Mouse (Mus musculus) embryo, embryonic 9.5 days (tissue): ENCODE measurements around the gene H2-DMa.
"Not testable (repeated sequence)": the region's sequence is repeated elsewhere in the genome, so short reads cannot be mapped to it uniquely, and the experiment has no call there.

ENCODE experiments used
- DNase-seq: peaks from one replicate; pipeline ENCODE4 v3.0.0-alpha.2; 2017; ENCODE audit errors: extremely low spot score

H2-DMa gene

DNA sequence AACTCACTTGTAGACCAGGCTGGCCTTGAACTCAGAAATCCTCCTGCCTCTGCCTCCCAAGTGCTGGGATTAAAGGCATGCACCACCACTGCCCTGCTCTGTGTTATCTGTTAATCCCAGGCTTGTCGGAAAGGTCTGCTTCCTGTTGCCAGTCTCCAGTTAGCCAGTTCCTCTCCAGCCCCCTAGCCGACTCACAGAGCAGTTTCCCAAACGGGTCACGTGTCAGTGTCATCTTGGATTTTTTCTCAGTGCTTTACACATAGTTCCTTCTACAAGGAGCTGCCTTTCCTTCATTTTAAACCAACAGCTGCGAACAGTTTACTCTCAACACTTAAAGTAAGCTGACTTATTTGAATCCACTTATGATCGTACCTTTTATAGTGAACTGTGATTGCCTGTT, 5.3 kb downstream of the H2-DMa start:
- no peak for DNase-seq

DNA sequence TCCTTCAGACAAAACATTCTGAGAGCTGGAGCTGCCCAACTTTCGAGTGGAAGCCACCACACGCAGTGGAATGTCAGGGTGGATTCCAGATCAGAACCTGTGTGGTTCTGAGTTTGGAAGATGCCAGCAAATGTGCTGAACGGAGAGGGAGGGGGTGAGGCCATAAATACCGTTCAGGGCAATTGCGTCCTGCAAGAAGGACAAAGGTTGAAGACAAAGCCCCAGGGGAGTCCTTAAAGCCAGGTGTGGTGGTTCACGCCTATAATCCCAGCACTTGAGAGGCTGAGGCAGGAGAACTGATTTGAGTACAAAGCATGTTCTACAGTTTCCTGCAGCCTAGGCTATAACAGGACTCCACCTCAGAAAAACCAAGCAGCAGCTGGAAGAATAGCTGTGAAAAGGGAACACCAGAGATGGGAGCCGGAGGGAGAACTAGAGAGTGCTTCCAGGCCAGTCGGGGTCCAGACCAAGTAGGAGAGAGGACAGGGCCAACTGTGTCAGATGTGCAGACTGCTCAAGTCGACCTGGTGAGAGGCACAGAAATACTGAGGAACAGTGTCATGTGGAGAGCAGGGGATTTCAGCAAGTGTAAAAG, 7.6 kb downstream of the H2-DMa start:
- no peak for DNase-seq

DNA sequence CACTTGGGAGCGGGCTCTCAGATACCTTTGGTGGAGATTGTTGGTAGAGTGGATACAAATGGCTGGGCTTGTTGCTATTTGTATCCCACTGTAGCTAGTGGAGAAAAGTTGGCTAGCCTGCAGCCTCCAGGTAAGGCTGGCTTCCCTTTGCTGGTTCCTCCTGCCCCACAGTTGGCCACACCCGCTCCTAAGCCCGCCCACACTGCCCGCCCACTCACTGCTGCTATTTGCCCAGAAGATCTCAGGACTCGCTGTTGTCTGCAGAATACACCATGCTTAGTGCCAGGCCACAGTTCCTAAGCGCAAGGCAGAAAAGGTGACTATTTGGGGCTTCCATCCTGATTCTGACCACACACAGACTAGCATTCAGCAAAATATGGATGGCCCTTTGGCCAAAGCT, 8.1 kb downstream of the H2-DMa start:
- no peak for DNase-seq

DNA sequence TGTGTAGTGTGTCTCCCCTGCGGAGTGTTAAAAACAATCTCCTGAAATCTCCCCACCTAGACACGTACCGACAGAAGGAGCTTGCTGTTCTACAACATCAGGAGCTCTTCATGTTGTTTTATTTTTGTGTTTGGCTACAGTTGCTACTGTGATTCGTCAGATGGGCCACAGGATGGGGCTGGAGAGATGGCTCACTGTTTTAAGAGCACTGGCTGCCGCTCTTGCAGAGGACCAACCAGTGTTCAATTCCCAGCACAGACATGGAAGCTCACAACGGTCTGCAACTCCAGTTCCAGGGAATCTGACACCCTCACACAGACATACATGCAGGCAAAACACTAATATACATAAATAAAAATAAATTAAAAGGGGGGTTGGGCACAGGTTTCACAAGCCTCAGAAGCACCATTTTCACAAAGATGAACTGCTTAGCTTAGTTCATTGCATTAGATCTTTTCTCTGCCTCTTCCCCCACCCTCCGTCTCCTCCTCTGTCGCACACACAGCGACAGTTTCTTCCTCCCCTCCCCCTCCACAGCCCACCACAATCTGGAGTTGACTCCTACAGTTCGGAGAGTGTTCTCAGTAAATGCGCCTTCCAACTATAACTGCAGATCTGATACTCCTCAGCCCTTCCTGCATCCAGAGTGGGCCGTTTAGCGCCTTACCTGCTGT, 9.1 kb downstream of the H2-DMa start:
- no peak for DNase-seq

DNA sequence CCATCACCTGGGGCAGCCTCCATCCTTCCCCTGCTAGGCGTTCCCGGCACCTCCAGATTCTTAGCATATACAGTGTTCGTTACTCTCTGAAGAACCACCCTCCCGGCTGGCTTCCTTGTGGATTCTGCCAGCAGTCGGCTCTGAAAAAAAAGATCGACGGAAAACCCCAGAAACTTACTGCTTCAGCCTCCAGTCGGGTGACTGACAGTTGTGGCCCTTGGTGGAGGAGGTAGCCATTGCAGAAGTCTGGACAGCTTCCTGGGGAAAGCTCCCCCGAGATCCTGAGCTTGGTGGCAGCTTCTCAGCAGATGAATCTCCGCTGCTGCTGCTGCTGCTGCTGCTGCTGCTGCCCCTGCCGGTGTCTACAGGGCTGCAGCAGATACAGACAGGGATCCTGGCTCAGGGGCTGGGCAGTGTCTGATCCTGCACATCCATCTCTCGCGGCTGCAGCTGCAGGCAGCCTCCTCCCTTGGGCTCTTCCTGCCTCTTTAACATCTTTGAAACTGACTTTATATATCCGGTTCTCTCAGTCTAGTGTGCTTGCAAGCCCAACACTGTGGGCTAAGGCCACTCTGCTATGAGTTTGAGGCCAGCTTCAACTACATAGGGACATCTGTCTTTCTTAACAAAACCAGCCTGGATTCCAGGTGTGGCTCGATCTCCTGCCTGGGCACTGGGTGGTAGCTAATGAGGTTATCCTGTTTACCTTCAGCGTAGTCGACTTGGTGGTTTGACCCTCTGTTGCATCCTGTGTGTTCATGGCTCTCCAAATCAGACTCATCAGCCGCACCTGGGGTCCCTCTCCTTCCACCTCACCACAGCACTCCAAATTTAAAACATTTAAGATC, 9.8 kb downstream of the H2-DMa start:
- no peak for DNase-seq

DNA sequence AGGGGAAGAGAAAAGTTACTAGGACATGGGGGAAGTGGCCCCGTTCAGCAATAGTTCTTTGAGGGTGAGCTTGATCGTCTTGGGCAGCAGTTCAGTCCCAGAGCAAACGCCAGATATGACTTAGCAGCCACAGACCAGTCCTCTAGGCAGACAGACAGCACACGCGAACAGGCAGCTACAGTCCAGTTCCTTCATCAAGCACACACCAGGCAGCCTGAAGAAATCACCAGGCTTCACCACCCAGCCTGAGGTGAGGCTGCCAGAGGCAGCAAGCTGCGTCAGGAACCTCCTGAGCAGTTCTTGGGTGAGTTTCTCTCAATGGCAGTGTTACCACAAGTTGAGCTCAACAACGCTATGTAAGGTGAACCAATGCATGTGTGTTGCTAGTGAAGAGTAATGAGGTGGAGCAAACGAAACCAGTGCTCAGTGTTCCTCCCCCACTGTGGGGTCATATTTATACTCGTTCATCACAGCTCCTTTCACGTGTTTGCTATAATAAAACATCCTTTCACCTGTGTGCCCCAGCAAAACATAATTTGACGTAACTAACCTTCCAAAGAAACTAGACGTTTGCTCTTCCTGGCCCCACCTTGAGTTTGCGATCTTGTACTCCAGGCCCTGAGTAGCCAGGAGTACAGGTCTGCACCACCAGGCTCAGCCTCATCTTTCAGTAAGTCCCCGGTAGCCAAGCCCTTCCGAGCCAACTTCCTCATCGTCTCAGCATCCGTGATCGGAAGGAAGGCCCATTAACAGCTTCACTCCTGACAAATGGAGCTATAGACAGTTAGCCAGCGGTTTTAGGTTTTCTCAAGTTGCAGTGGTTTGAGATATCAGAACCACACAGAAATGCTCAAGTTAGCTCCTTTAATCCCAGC, 11.0 kb downstream of the H2-DMa start:
- DNase-seq: no peak

DNA sequence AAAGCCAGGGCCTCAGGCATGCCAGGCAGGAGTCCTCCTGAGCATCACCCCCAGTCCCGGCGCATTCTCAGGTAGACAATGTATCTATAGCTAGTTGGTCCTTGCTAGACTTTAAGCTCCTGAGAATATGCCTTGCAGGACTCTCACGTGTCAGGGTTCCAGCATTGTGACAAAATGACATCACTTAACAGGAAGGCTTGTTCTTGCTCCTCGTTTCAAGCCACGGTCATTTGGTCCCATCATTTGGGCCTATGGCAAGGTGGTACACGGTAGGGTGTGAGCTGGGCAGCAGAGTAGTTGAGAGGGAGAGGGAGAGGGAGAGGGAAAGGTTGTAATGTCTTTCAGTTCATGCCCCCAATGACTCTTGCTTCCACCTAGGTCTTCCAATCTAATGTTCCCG, 12.6 kb downstream of the H2-DMa start:
- DNase-seq: no peak

DNA sequence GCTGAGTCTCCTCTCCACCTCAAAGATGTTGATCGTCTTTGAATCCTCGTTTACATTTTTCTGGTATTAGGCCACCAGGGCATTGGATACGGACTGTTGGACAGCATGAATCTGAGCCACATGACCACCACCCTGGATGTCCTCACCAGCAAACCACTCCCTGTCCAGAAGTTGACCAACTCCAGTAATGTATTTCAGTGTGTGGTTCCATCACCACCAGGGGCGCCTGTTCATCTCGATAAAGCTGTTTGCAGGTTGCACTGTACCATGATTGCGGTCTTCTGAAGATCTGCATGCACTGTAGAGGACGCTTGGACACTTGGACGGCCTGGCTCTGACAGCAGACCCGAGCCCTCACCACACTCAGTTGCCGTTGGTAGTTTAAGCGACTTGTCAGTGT, 13.9 kb downstream of the H2-DMa start:
- no peak for DNase-seq

DNA sequence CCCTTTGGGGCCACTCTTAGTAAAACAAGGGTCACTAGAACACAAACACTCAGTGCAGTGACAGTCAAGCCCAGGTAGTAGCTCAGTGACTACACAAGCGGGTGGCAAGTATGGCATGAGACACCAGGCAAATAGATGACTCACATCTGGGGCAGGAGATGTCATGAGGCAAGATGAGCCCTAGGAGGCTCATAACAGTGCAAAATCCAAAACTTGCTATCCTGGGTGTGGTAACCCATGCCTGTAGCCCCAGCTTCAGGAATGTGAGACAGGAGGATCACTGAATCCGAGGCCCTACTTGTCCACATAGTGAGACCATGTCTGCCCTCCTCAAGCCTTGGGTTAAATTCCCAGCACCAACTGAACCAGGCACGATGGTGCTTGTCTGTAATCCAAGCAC, 15.1 kb downstream of the H2-DMa start:
- DNase-seq: no peak

DNA sequence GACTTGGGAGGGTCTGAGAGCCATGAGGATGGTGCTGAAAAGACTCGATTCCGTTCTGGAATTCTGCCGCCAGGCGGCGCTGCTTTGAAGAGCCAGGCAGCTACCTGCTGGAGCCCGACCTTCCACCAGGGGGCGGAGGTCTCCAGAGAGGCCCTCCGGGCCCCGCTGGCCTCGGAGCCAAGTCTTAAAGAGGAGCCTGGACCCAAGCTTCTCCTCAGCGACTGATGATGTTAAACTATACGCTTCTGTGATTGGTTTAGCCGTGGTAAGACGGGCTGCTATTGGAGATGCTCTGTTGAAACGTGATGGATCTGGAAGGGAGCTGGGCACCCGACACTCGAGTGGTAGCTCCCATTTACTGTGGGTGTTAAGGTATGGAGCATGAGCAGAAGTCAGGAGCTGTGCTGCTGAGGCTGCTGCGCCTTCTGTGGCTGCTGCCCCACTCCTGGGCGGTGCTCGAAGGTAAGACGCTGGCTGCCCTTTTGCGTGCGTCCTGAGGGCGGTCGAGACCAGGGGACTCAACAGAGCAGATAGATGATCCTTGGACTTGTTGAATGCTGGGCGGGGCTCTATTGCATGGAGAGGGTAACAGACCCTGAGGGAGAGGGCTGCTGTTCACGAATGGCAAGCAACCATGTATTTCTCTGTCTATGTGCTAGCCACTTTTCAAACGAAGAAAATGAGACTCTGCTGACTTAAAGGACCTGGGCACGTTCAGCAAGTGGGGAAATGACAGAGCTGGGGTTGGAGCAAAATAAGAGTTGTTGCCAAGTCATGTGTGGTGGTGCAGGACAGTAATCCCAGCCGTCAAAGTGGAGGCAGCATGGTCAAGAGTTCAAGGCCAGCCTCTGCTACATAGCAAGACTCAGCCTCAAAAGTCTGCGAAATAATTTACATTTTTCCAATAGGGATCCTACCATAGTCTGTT, 16.2 kb downstream of the H2-DMa start:
- peak; percentile 96 for DNase-seq

DNA sequence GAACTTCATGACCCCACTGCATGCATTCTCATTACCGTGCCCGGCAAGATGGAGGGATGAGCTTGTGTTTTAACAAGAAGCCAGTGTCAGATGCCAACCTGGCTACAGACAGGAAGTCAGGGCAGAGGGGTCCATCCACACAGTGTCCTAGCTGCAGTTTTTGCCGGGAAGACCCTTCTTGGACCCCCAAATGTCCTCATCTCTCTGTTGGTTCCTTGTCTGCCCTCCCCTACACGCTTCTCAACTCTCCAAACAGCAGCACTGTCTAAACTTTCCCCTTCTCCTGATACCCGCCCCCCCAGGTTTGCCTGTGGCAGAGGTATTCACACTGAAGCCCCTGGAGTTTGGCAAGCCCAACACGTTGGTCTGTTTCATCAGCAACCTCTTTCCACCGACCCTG, 18.3 kb downstream of the H2-DMa start:
- DNase-seq: no peak

DNA sequence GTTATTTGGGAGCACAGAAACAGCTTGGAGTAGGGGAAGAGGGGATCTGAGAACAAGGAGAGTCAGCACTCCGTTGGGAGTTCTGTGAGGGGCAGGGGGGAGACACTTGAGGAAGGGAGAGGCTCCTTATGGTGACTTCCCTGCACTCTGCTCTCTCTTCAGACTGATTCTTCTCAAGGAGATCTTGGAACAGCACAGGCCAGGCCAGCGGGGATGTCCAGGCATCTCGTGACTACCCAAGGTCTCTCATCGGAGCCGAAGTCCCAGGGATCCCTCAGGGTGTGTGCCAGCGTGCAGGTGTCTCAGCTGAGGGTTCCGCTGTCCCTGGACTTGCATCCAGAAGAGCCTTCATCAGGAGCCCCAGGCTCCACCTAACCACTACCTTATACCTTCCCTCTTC, 19.3 kb downstream of the H2-DMa start:
- no peak for DNase-seq

DNA sequence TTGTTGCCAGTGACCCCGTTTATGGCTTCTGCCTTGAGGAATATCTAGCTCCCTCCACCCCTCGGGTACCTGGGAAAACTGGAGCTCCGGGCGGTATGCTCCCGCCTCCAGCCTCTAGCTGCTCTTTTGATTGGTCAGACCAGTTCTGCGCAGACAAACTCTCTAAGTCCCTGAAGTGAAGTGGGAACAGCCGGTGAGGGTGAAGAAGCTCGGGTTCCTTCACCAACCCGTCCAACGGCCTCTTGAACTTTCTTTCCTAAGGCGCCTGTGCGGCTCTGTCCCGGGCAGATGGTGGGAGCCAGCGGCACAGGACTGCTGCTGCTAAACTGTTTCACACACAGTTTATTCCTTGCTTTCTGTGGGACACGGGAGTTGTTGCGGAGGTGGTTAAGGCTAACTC, 20.1 kb downstream of the H2-DMa start:
- peak; percentile 59 for DNase-seq

DNA sequence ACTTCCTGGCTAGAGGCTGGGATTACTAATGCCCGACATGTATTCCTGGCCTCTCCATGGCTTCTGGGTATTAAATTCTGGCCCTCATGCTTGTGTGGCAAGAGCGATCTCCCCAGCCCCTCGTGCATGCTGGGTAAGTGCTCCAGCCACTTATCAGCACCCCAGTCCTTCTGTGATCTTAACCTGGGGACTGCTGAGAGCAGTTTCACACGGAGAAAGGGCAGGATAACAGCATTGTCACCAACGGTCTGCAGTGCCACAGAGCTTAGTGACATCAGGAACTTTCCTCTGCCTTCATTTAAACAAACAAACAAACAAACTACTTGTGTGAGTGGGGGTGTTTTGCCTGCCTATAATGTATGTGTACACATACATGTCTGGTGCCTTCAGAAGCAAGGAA, 20.9 kb downstream of the H2-DMa start:
- DNase-seq: no peak

DNA sequence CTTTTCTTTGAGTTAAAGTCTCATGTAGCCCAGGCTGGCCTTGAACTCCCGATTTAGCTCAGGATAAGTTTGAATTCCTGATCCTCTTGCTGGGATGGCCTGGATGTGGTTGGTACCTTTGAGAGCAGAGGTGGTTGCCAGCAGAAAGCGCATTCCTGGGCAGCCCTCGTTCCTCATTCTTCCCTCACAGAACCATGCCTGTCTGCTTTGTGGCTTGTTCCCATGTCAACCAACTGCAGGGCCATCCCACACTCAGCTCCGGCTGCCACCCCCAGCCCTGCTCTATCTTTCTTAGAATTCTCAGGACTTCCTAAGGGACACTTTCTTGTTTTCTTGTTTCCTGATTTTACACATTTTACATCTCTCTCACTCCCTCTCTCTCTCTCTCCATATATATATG, 22.1 kb downstream of the H2-DMa start:
- DNase-seq: no peak

DNA sequence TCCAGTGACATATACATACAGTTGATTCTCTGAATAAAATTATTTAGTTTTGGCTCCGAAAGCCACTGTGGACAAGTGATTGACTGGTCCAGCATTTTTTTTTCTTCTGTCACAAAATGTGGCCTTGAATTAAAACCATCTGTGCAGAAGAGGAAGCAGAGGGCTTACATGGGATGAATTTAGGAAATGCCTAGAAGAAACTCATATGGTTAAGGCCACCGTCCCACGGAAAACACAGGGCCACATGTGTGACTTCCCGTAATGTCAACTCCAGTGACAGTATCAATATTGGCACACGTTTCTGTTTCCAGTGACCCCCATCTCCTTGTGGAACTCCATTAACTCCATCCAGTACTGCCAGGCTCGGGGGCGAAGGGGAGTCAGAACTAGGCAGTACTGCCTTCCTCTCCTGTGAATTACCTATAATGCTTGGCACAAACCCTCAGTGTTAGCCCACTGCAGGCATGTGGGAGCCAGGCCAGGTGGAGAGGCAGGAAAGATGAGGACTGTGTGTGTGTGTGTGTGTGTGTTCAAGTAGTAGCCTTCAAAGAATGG, 23.2 kb downstream of the H2-DMa start:
- DNase-seq: no peak

DNA sequence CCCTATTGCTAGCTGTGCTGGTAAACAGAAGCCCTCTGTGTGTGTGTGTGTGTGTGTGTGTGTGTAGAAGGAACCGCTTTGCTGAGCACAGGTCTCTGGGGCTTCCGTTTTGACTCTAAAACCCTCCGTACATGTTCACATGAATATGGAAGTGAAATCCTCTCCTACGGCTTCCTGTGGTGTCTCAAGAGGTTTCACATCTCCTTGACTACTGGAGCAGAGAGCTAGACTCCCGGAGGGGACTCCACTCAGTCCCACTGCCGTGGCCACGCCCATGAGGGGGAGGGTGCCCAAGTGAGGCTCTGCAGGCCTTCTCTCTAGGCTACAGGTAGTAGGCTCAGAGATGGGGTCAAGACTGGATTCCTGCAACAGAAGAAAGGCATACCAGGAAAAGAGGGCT, 23.7 kb downstream of the H2-DMa start, which contains the start of gene H2-DMb2:
TSS of gene H2-DMb2 (plus strand) at position 275 of the 400 bp plus-strand sequence.
- no peak for DNase-seq

DNA sequence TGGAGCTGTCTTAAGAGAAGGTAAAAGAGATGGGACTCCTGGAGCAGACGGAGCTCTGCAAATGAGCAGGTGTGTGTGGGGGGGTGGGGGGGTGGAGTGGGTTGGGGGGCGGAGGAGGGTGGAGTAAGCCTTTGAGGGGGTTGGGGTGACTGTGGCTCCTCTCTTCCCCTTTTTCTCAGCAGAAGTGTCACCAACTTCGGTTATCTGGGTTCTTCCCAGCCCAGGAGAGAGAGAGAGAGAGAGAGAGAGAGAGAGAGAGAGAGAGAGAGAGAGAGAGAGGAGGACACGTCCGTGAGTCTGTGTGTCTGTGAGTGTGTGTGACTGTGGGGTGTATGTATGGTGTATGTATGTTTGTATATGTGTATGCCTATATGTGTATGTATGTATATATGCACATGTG, 24.1 kb downstream of the H2-DMa start:
- no peak for DNase-seq

DNA sequence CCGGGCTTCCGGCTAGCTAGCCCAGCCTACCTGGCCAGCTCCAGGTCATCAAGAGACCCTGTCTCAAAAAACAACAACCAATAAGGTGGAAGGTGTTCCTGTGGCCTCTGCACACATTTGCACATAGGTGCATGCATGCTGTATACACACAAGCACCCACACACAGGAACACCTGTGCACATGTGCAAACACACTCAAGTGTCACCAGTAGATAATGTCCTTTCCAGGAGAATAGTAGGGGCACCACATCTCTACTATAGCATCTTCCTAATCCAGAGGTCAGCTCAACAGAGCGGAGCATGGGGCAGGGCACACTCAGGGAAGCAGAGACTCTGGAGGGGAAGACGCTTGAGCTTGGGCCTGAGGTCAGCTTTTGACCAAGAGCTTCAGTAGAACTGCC, 24.9 kb downstream of the H2-DMa start:
- not testable (repeated sequence) for DNase-seq

DNA sequence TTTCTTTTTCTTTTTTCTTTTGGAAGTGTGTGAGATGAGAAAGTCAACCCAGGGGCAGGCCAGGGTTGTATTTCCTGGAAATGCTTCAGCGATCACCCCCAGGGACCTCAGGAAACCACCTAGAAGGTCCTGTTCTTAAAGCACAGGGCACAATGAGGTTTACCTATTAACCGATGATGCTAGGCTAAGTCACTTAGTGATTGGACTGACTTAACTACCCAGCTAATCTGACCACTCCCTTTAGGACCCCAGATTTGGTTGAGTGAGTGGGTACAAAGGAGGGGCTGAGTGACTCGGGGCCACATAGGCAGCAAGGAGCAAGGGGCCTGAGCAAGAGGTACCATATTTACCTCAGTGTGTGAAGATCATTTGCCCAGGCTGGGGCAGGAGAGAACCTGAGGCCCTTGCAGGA, 25.6 kb downstream of the H2-DMa start:
- DNase-seq: no peak

DNA sequence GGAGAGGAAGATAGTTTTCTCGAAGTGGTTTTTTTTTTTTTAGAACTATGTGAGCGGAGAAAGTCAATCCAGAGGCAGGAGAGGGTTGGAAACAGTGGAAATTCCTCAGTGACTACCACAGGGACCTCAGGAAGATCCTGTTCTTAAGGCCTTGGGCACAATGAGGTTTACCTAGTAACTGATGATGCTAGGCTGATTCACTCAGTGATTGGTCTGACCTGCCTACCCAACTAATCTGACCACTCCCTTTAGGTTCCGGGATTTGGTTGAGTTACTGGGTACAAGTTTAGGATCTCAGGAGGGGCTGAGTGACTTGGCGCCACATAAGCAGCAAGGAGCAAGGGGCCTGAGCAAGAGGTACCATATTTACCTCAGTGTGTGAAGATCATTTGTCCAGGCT, 33.6 kb downstream of the H2-DMa start, which contains the start of gene H2-DMb1:
TSS of gene H2-DMb1 (plus strand) at position 150 of the 400 bp plus-strand sequence.
- no peak for DNase-seq
